Mouse (Mus musculus) left cerebral cortex, postnatal 4 days (tissue): ENCODE measurements around the gene Sema4d. TPM values are rescaled to one million over a fixed set of nuclear protein-coding genes. Genes with fewer than 3 reads are reported as not detected.
"Not testable (repeated sequence)": the region's sequence is repeated elsewhere in the genome, so short reads cannot be mapped to it uniquely, and the experiment has no call there.

ENCODE experiments used
- DNase-seq: peaks from one replicate; pipeline ENCODE4 v3.0.0-alpha.2; 2022
- intact Hi-C: fragments of 180-260 bp; cut with DNase I; formaldehyde crosslinking; loops from one replicate; pipeline ENCODE4 v1.15.1; 2025
- total RNA-seq, 2 experiments: library from RNA; stranded (reverse); gene quantifications; 2 replicates each; pipeline ENCODE4 v1.2.3; 2021

Gene Sema4d
- 10 to 100 TPM; 53.9 to 62.5 TPM for total RNA-seq

DNA sequence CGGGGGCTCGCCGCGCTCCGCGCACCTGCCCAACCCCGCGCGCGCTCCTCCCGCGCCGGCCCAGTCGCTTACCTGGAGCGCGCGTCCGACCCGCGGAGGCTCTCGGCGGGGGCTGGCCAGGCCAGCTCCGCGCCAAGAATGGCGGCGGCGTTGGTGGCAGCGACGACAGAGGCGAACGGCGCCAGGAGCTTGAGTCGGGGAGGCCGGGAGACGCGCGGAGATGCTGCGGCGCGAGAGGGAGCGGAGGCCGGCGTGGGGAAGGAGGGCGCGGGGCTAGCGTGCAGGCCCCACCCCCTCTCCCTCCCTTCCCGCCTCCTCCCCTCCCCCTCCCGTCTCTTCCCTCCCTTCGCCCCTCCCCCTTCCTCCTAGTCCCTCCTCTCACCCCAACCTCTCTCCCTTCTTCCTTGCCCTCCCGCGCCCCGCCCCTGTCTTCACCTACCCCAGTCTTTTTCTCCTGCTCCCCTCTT lies at the start of gene Sema4d:
Gene Sema4d, minus strand, starts transcription at position 323 of the 467 bp plus-strand sequence.
- intact Hi-C loops: no loop called here

GRCm38 (mm10) chr13:51843298-51843697 lies 49.8 kb upstream of the Sema4d start:
- DNase-seq: no peak
- intact Hi-C loops: loop anchor here (2.0 kb wide), 1 partner anchor 380 kb away; no protein-coding TSS in a partner anchor

More for the DNA sequence above, at the start of gene Sema4d:
- peak; percentile 87 for DNase-seq

GRCm38 (mm10) chr13:51842773-51843172 lies 49.2 kb upstream of the Sema4d start:
- intact Hi-C loops: loop anchor here (2.0 kb wide), 1 partner anchor 380 kb away; no protein-coding TSS in a partner anchor
- DNase-seq: no peak

GRCm38 (mm10) chr13:51842191-51842590 lies 48.6 kb upstream of the Sema4d start:
- intact Hi-C loops: loop anchor here (2.0 kb wide), 1 partner anchor 381 kb away; no protein-coding TSS in a partner anchor
- DNase-seq: no peak

DNA sequence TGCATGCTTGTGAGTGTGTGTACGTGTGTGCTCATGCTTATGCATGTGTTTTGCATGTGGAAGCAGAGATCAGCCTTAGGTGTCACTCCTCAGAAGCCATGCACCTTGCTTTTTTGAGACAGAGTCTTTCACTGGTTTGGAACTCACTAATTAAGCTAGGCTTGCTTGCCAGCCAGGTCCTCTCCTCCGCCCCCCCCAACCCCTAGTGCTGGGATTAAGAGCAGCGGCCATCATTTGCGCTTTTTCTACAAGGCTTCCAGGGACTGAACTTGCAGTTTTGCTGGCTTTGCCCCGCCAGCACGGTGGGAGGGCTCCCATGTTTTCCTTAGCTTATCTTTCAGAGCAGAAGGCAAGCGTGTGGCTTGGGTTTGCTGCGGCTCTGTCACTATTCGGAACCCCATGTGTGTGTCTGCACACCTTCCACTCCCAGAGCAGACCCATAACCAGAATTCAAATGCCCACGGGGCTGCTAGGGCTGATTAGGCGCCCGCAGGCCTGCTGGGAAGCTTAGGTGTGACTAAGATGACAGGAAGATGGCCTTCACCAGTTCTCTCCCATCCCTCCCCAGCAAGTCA lies 48.1 kb upstream of the Sema4d start:
- intact Hi-C loops: loop anchor here (2.0 kb wide), 1 partner anchor 381 kb away; no protein-coding TSS in a partner anchor
- no peak for DNase-seq

GRCm38 (mm10) chr13:51840702-51841101 lies 47.2 kb upstream of the Sema4d start:
- DNase-seq: no peak
- intact Hi-C loops: no loop called here

DNA sequence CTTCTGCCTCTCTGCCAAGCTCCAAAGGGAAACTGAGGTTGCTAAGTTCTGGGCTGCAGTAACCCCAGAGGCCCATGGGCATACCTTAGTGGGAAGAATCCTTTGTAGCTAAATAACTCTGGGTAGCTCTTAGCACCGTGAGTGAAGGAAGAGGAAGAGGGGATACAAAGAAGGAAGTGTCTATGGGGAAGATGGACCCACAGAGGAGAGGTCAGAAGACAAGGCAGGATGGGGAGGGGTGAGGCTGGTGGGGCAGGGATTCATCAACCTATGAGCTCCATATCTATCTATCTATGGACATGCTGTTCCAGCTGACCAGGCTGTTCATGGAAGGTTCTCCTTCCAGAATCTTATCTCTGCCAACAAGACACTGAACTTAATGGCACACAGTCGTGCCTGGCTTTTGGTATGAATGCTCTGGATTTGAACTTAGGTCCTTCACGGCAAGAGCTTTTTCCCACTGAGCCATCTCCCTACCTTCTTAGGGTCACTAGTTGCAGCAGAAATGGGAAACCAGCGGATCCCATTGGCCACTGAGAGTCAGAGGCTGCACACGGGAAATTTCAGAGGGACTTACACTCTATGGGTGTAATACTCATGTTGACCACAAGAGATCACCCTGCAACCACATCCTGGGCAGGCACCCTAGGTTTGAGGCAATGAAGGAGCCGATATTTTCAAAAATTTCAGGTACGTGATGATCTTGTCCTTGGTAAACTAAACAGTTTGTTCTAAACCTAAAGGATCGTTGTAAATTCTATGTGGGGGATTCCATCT lies 45.9 kb upstream of the Sema4d start:
- intact Hi-C loops: loop anchor here (10.0 kb wide), 2 partner anchors 695 to 785 kb away; partner anchors contain the start of gene Diras2
- DNase-seq: no peak

GRCm38 (mm10) chr13:51837402-51837801 lies 43.9 kb upstream of the Sema4d start:
- intact Hi-C loops: loop anchor here (10.0 kb wide), 2 partner anchors 697 to 787 kb away; partner anchors contain the start of gene Diras2

GRCm38 (mm10) chr13:51835208-51835607 lies 41.7 kb upstream of the Sema4d start:
- intact Hi-C loops: loop anchor here (10.0 kb wide), 2 partner anchors 700 to 790 kb away; partner anchors contain the start of gene Diras2
- DNase-seq: not testable (repeated sequence)

More at GRCm38 (mm10) chr13:51837402-51837801, 43.9 kb upstream of the Sema4d start:
- DNase-seq: no peak

- intact Hi-C loops: loop anchor here (10.0 kb wide), 2 partner anchors 700 to 790 kb away; partner anchors contain the start of gene Diras2
- DNase-seq: no peak
Observed at GRCm38 (mm10) chr13:51834520-51834919, 41.0 kb upstream of the Sema4d start.

DNA sequence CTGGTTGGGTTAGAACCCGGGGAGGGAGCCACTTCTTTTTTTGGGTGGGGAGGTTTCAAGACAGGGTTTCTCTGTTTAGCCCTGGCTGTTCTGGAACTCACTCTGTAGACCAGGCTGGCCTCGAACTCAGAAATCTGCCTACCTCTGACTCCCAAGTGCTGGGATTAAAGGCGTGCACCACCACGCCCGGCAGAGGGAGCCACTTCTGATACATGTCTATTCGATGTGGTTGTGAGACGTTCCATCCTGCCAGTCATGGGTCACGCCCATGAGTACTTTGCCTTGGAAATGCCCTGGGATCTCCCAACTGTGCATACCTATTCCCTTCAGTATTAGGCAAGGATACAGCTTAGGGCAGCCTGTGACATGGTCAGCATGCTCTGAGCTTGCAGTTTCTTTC lies 40.5 kb upstream of the Sema4d start:
- intact Hi-C loops: loop anchor here (10.0 kb wide), 2 partner anchors 701 to 791 kb away; partner anchors contain the start of gene Diras2
- peak; percentile 45 for DNase-seq

- intact Hi-C loops: loop anchor here (10.0 kb wide), 2 partner anchors 701 to 791 kb away; partner anchors contain the start of gene Diras2
- DNase-seq: peak; percentile 88
Observed at GRCm38 (mm10) chr13:51833611-51834010, 40.1 kb upstream of the Sema4d start.

DNA sequence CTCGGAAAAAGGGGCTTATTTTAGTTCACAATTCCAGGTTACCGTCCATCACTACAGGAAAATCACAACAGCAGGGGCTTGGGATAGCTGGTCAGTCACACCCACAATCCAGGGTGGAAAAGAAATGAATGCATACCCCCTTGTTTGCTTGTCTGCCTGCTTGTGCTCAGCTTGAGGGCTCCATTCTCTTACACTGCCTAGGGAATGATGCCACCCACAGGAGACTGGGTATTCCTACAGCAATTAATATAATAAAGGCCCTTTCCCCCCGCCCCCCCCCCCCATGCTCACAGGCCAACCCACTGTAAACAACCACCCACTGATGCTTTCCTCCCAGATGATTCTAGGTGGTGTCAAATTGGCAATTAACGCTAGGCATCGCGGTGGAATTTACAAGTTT lies 38.9 kb upstream of the Sema4d start:
- intact Hi-C loops: loop anchor here (10.0 kb wide), 2 partner anchors 702 to 792 kb away; partner anchors contain the start of gene Diras2

GRCm38 (mm10) chr13:51830744-51831450 lies 37.4 kb upstream of the Sema4d start:
- no peak for DNase-seq
- intact Hi-C loops: loop anchor here (10.0 kb wide), 2 partner anchors 704 to 794 kb away; partner anchors contain the start of gene Diras2

More for the DNA sequence above, 38.9 kb upstream of the Sema4d start:
- no peak for DNase-seq

GRCm38 (mm10) chr13:51823822-51824495 lies 30.4 kb upstream of the Sema4d start:
- no peak for DNase-seq
- intact Hi-C loops: no loop called here

GRCm38 (mm10) chr13:51821988-51822387 lies 28.4 kb upstream of the Sema4d start:
- intact Hi-C loops: no loop called here

DNA sequence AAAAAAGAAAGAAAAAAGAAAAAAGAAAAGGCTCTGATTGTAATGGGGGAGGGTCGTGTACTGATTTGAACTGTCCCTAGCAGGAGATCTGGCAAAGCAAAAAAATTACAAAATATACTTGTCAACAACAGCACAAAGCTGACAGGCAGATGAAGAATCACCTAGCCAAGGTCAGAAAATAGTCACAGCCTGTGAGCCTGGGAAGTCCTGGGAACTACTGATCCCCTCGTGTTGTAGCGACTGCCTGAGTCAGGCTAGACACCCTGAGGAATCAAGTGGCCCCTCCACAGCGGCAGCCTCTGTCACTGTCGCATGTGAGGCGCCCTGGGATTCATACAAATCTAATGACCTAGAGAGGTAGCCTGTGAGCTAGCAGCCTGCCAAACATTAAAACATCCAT lies 25.8 kb upstream of the Sema4d start:
- no peak for DNase-seq
- intact Hi-C loops: no loop called here

More at GRCm38 (mm10) chr13:51821988-51822387, 28.4 kb upstream of the Sema4d start:
- no peak for DNase-seq

- intact Hi-C loops: no loop called here
- no peak for DNase-seq
Observed at GRCm38 (mm10) chr13:51818944-51819326, 25.4 kb upstream of the Sema4d start.

DNA sequence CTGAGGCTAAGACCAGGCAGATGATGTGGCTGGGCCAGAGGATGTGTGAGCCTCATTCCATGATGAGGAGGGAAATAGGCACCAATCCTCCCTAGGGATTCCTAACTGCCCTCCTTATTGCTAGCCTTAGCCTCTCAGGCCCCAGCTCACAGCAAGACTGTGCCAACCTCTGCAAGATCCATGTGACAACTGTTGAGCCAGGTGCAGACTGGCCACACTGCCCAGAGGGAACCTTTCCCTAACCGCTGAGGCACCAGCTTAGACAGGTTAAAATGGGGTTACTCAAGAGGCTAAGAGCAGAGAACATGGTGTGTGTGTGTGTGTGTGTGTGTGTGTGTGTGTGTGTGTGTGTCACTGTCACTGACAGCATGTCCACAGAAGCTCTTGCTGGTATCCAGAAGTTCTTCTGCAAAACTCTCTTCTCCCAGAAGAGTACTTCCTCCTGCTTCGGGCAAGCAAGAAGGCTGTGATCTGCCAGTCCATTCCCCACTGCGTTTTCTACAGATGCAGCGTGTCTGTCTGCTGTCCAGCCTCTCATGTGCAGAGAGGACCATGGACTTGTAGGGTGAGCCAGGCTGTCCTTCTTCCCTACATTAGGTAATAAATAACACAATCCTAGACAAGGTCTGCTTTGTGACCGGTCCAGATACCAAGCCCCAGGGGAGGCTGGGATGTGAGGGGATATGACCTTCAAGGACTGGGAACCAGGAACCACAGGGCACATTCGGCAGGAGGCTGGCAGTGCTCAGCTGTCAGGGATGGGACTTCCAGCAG lies 24.8 kb upstream of the Sema4d start:
- intact Hi-C loops: no loop called here
- no peak for DNase-seq
